20 mouse cellular contexts compared by ENCODE assay signal in genomic region chr2:59756137-59756753, GRCm38 (mm10).
DNase-seq lines count a peak whose midpoint lies in the region; ATAC-seq and TF ChIP-seq lines count a peak whose summit lies in the region.
"Had no signal": no experiment of that assay in that cellular context is flagged by ENCODE, and none has a peak within 500 bp of the region (broad histone marks: within the 10 kb centered on the region; RNA-seq: fewer than 3 reads in every experiment).

No protein-coding gene starts in this region.

- no peak for ATAC-seq in heart, embryonic 12.5 days (ENCODE audit: insufficient number of reproducible peaks, low FRiP score)
- peak; percentile 57 for ATAC-seq in kidney, embryonic 16.5 days (ENCODE audit: low FRiP score, low TSS enrichment)
- no peak; the same call in 1 of the 2 replicates for ATAC-seq in stomach, postnatal 0 days (ENCODE audit: low FRiP score, low TSS enrichment)
- ATAC-seq: inflammation-experienced regulatory T-cells, adult 6 months had no signal

- H3K36me3 ChIP-seq in heart, embryonic 12.5 days, result peaks cover 20% of the 10 kb centered on the region
- peaks cover 15% of the 10 kb centered on the region for H3K36me3 ChIP-seq in kidney, embryonic 16.5 days (ENCODE audit: insufficient read depth, low read length)
- H3K36me3 ChIP-seq in stomach, postnatal 0 days (ENCODE audit: control insufficient read depth, insufficient read depth, low read length), result no peaks in the 10 kb centered on the region
- H3K36me3 ChIP-seq: hindbrain, embryonic 12.5 days; liver, embryonic 15.5 days had no signal

- H3K27ac ChIP-seq in heart, embryonic 12.5 days (ENCODE audit: poor library complexity, severe bottlenecking), result peak overlapping the region; percentile 24; the same call in 1 of the 2 replicates
- H3K27ac ChIP-seq in kidney, embryonic 16.5 days (ENCODE audit: low read length), result peak overlapping the region; percentile 73
- peak overlapping the region; percentile 25 for H3K27ac ChIP-seq in stomach, postnatal 0 days (replicated peaks)
- H3K27ac ChIP-seq: gastrocnemius, adult 2 months; hindbrain, embryonic 12.5 days; layer of hippocampus, adult 2 months; liver, embryonic 15.5 days had no signal

- H3K4me2 ChIP-seq in heart, embryonic 12.5 days, result no peak overlapping the region
- H3K4me2 ChIP-seq in kidney, embryonic 16.5 days (replicated peaks; ENCODE audit: low read depth, low read length), result no peak overlapping the region
- H3K4me2 ChIP-seq in stomach, postnatal 0 days (replicated peaks; ENCODE audit: low read depth), result no peak overlapping the region
- H3K4me2 ChIP-seq: hindbrain, embryonic 12.5 days; liver, embryonic 15.5 days had no signal

- no peaks in the 10 kb centered on the region for H3K27me3 ChIP-seq in heart, embryonic 12.5 days (replicated peaks)
- no peaks in the 10 kb centered on the region for H3K27me3 ChIP-seq in kidney, embryonic 16.5 days (ENCODE audit: insufficient read depth, low read length)
- no peaks in the 10 kb centered on the region for H3K27me3 ChIP-seq in stomach, postnatal 0 days (ENCODE audit: control insufficient read depth, insufficient read depth, low read length)
- H3K27me3 ChIP-seq: hindbrain, embryonic 12.5 days; liver, embryonic 15.5 days; megakaryocyte, embryonic 14.5 days had no signal

- no peak for TF ChIP-seq CTCF in stomach, postnatal 0 days (IDR thresholded peaks at IDR 0.05; ENCODE audit: low read depth)

- peaks cover 44% of the 10 kb centered on the region for H3K4me1 ChIP-seq in heart, embryonic 12.5 days (replicated peaks)
- peaks cover 47% of the 10 kb centered on the region for H3K4me1 ChIP-seq in kidney, embryonic 16.5 days (ENCODE audit: insufficient read depth, low read length)
- no peaks in the 10 kb centered on the region for H3K4me1 ChIP-seq in stomach, postnatal 0 days (replicated peaks; ENCODE audit: control insufficient read depth, insufficient read depth)
- H3K4me1 ChIP-seq: liver, embryonic 15.5 days; megakaryocyte, embryonic 14.5 days had no signal

- DNase-seq in heart, adult 9 months (ENCODE audit: low spot score in 2 of 2), result no peak
- DNase-seq in kidney, adult 18-20 months, result no peak
- peak; percentile 68 for DNase-seq in testis, postnatal 10 days (ENCODE audit: low spot score)
- no peak for DNase-seq in testis, postnatal 14 days (ENCODE audit: low spot score)
- no peak for DNase-seq in stomach, postnatal 0 days (ENCODE audit: low spot score)
- no peak for DNase-seq in right cerebral cortex, adult 2 months (ENCODE audit: low spot score in 2 of 2)
- DNase-seq: cerebellum, postnatal 10 days; gastrocnemius, adult 2 months; heart, adult 11 months; lung, postnatal 10 days; right cerebral cortex, postnatal 25 days; thymus, postnatal 4 days had no signal

- WGBS in heart, embryonic 12.5 days, result 75% methylated on average over 13 of the region's 13 CpGs
- 37% methylated on average over 13 of the region's 13 CpGs for WGBS in kidney, embryonic 16.5 days
- WGBS in stomach, postnatal 0 days, result 53% methylated on average over 13 of the region's 13 CpGs

- H3K4me3 ChIP-seq in heart, embryonic 12.5 days, result no peak overlapping the region
- no peak overlapping the region for H3K4me3 ChIP-seq in kidney, embryonic 16.5 days (ENCODE audit: low read length)
- no peak overlapping the region for H3K4me3 ChIP-seq in stomach, postnatal 0 days (ENCODE audit: low read depth, low read length)
- H3K4me3 ChIP-seq: erythroblast, embryonic 14.5 days; gastrocnemius, adult 2 months; hindbrain, embryonic 12.5 days; layer of hippocampus, adult 2 months; liver, embryonic 15.5 days; megakaryocyte, embryonic 14.5 days had no signal

- no peak overlapping the region; the same call in 1 of the 2 replicates for H3K9ac ChIP-seq in heart, embryonic 12.5 days
- no peak overlapping the region; the same call in 1 of the 2 replicates for H3K9ac ChIP-seq in kidney, embryonic 16.5 days (replicated peaks; ENCODE audit: low read length)
- H3K9ac ChIP-seq in stomach, postnatal 0 days (ENCODE audit: low read length), result 0 out of 2 replicates have a peak overlapping the region, but pooled peaks have one; percentile 3
- H3K9ac ChIP-seq: hindbrain, embryonic 12.5 days; liver, embryonic 15.5 days had no signal

- H3K9me3 ChIP-seq in heart, embryonic 12.5 days (replicated peaks), result no peaks in the 10 kb centered on the region
- H3K9me3 ChIP-seq in kidney, embryonic 16.5 days (ENCODE audit: low read length), result no peaks in the 10 kb centered on the region; the same call in 1 of the 2 replicates
- no peaks in the 10 kb centered on the region for H3K9me3 ChIP-seq in stomach, postnatal 0 days (ENCODE audit: control insufficient read depth, low read length)
- H3K9me3 ChIP-seq: hindbrain, embryonic 12.5 days; liver, embryonic 15.5 days had no signal

- no peak for TF ChIP-seq EP300 in stomach, postnatal 0 days (optimal IDR thresholded peaks at IDR 0.05)
